Mouse (Mus musculus) CD4-positive, CD25-positive, alpha-beta regulatory T cell (primary cell): ENCODE measurements around the gene Fst. TPM values are rescaled to one million over a fixed set of nuclear protein-coding genes. Genes with fewer than 3 reads are reported as not detected.

Experiments used
- polyA plus RNA-seq: library from polyadenylated mRNA; unstranded; fragments of 100-300 nt; shearing (Covaris generic); gene quantifications from one replicate; pipeline ENCODE4 v1.2.1, GENCODE M21; 2017

Gene Fst
- polyA plus RNA-seq = 0.12 TPM

GRCm38 (mm10) chr13:114458886-114459700 is at the start of gene Fst:
Gene Fst (minus strand): TSS chr13:114458951.

Other genes starting within 250 kb of the Fst start
- 194 TPM for gene Ndufs4, start 70.7 kb downstream of the Fst start, polyA plus RNA-seq